Mouse (Mus musculus): ENCODE data around the gene Set. TPM values are rescaled to one million over a fixed set of nuclear protein-coding genes. Genes with fewer than 3 reads are reported as not detected.

Set gene
- total and polyA plus RNA-seq, 3 experiments = 250 to 973 (median 580) TPM

DNA sequence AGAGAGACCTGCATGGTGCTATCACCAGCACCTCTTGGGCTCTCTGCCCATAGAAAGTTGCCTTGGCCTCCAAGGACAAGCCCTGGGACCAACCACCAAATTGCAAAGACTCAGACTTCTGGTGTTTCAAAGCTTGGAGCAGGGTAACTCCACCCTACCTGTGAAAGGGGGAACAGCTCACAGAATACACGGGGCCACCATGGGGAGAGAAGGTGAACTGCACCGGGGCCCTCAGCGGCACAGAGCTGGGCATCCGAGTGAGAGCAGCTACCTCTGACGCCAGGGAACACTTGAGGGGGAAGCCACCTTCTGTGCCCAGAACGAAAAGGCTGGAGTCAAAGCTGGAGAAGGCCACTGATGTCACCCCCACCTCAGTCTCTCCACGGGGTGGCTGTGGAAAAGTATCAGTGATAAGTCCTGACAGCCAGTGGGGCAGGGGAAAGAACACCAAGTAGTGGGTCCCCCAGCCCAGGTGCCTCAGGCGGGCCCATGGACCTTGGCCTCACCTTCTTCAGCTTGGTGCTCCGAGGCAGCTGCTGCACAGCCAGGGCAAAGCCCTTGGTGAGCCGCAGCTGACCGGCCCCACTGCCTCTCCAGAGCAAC, 24.8 kb upstream of the Set start:
- Histone ChIP-seq H3K36me3 (ENCODE audit: control insufficient read depth in 1 of 2, insufficient read depth in 2 of 2, low read length in 2 of 2) (peaks cover 0 to 2% of the 10 kb centered on the region in 2 experiments; a peak in 1 of 4 replicates), H3K9ac (ENCODE audit: control insufficient read depth, low read depth, low read length, poor library complexity, severe bottlenecking) (no peak overlapping the region), H3K27me3 (ENCODE audit: control insufficient read depth in 1 of 2, insufficient read depth in 2 of 2, low read length in 2 of 2) (no peaks in the 10 kb centered on the region), H3K4me1 (ENCODE audit: control insufficient read depth in 1 of 2, insufficient read depth in 2 of 2, low read length in 2 of 2) (no peaks in the 10 kb centered on the region), H3K4me3 (ENCODE audit: control insufficient read depth in 1 of 2, insufficient read depth in 1 of 2, low read depth in 2 of 2, low read length in 2 of 2) (no peak overlapping the region), H3K79me2 (ENCODE audit: control insufficient read depth, insufficient read depth, low read length, poor library complexity) (no peaks in the 10 kb centered on the region), H3K27ac (ENCODE audit: control insufficient read depth, low read depth, low read length) (no peak overlapping the region), H3K9me3 (replicated peaks; ENCODE audit: insufficient read depth, low read length) (no peaks in the 10 kb centered on the region)
- TF ChIP-seq CTCF (IDR thresholded peaks at IDR 0.05 in 2 of 3, conservative IDR thresholded peaks at IDR 0.05 in 1 of 3; ENCODE audit: control insufficient read depth in 1 of 3, insufficient read depth in 1 of 3, low read depth in 2 of 3, low read length in 3 of 3, poor library complexity in 1 of 3, severe bottlenecking in 1 of 3) (peak; percentile 12 to 41 (median 33); a peak in 3 of 6 replicates), MYB (IDR thresholded peaks at IDR 0.05; ENCODE audit: low read depth, low read length) (no peak), ZMIZ1 (IDR thresholded peaks at IDR 0.05; ENCODE audit: low read depth, low read length) (no peak), SMC3 (IDR thresholded peaks at IDR 0.05; ENCODE audit: low read depth, low read length) (peak; percentile 30)
- DNase-seq (ENCODE audit: low read depth, low spot score) = peak; percentile 33

DNA sequence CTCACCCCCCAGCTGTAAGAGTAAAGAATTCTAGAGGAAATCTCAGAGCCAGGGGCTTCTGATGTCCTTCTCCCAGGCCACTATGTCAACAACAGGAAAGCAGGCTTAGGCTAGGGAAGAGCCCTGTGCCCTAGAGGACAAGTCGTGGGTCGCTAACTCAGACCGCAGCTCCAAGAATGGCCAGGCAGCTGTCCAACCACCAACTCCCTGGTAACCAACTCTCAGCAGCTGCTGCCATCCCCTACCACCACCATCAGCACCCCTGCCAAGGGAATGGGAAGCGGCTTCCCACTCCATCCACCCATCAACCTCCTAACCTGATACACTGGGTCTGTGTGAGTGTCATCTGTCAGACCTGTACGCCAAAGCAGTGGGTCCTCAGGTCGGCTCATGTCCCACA, 24.2 kb upstream of the Set start:
- Histone ChIP-seq H3K36me3 (ENCODE audit: control insufficient read depth in 1 of 2, insufficient read depth in 2 of 2, low read length in 2 of 2) (peaks cover 0 to 2% of the 10 kb centered on the region in 2 experiments; a peak in 1 of 4 replicates), H3K79me2 (ENCODE audit: control insufficient read depth, insufficient read depth, low read length, poor library complexity) (no peaks in the 10 kb centered on the region), H3K4me3 (ENCODE audit: control insufficient read depth in 1 of 2, insufficient read depth in 1 of 2, low read depth in 2 of 2, low read length in 2 of 2) (no peak overlapping the region), H3K9me3 (replicated peaks; ENCODE audit: insufficient read depth, low read length) (no peaks in the 10 kb centered on the region), H3K9ac (ENCODE audit: control insufficient read depth, low read depth, low read length, poor library complexity, severe bottlenecking) (no peak overlapping the region), H3K4me1 (ENCODE audit: control insufficient read depth in 1 of 2, insufficient read depth in 2 of 2, low read length in 2 of 2) (no peaks in the 10 kb centered on the region), H3K27ac (ENCODE audit: control insufficient read depth, low read depth, low read length) (no peak overlapping the region), H3K27me3 (ENCODE audit: control insufficient read depth in 1 of 2, insufficient read depth in 2 of 2, low read length in 2 of 2) (no peaks in the 10 kb centered on the region)
- DNase-seq (ENCODE audit: low read depth, low spot score) = no peak
- TF ChIP-seq HCFC1 (IDR thresholded peaks at IDR 0.05; ENCODE audit: low read depth, low read length) (no peak), E2F4 (IDR thresholded peaks at IDR 0.05; ENCODE audit: borderline replicate concordance, low read depth, low read length) (no peak), ELF1 (IDR thresholded peaks at IDR 0.05; ENCODE audit: low read depth, low read length) (no peak), NELFE (IDR thresholded peaks at IDR 0.05; ENCODE audit: low read depth, low read length) (no peak), KAT2A (conservative IDR thresholded peaks at IDR 0.05; ENCODE audit: low read depth, low read length) (no peak), TAL1 (IDR thresholded peaks at IDR 0.05; ENCODE audit: low read length) (no peak)

DNA sequence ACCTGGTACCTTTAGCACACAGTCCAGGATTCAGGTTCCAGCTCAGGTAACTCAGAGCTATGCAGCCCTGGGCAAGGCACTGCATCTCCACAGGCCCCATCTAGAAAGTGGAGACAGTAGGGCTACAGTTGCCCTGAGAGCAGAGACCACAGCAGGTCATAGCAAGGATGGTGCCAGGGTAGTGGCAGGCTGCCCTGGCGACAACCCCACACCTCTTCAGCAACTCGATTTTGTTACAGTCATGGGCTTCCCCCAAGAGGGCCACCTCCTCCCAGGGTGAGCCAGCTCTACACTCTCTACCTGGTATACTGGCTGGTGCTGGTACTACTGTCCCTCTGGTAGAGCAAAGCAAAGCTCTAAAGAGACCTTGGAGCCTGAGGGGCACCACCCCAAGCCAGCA, 19.4 kb upstream of the Set start:
- no peaks in the 10 kb centered on the region; a peak in 2 of 4 replicates for H3K36me3 ChIP-seq (ENCODE audit: control insufficient read depth in 1 of 2, insufficient read depth in 2 of 2, low read length in 2 of 2)
- H3K9me3 ChIP-seq (replicated peaks; ENCODE audit: insufficient read depth, low read length) = no peaks in the 10 kb centered on the region
- no peak overlapping the region for H3K4me3 ChIP-seq (ENCODE audit: control insufficient read depth in 1 of 2, insufficient read depth in 1 of 2, low read depth in 2 of 2, low read length in 2 of 2)
- TF ChIP-seq SIN3A (IDR thresholded peaks at IDR 0.05; ENCODE audit: low read length) (no peak), EP300 (IDR thresholded peaks at IDR 0.05; ENCODE audit: low read depth in 1 of 2, low read length in 2 of 2) (no peak), USF1 (IDR thresholded peaks at IDR 0.05; ENCODE audit: low read depth, low read length) (no peak), E2F4 (IDR thresholded peaks at IDR 0.05; ENCODE audit: borderline replicate concordance, low read depth, low read length) (no peak), NRF1 (IDR thresholded peaks at IDR 0.05; ENCODE audit: insufficient read depth, low read depth, low read length, poor library complexity, severe bottlenecking) (no peak), RAD21 (IDR thresholded peaks at IDR 0.05; ENCODE audit: low read depth, low read length) (no peak), HCFC1 (IDR thresholded peaks at IDR 0.05; ENCODE audit: low read depth, low read length) (no peak), MEF2A (IDR thresholded peaks at IDR 0.05; ENCODE audit: extremely low read depth, insufficient replicate concordance, low read depth, low read length, poor library complexity, severe bottlenecking) (no peak), ZC3H11A (IDR thresholded peaks at IDR 0.05; ENCODE audit: low read depth, low read length) (no peak), NELFE (IDR thresholded peaks at IDR 0.05; ENCODE audit: low read depth, low read length) (no peak), KAT2A (conservative IDR thresholded peaks at IDR 0.05; ENCODE audit: low read depth, low read length) (no peak), JUND (IDR thresholded peaks at IDR 0.05; ENCODE audit: low read depth, low read length) (no peak), ZMIZ1 (IDR thresholded peaks at IDR 0.05; ENCODE audit: low read depth, low read length) (no peak)
- no peak overlapping the region for H3K27ac ChIP-seq (ENCODE audit: control insufficient read depth, low read depth, low read length)
- DNase-seq (ENCODE audit: low read depth, low spot score) = no peak
- H3K4me1 ChIP-seq (ENCODE audit: control insufficient read depth in 1 of 2, insufficient read depth in 2 of 2, low read length in 2 of 2) = no peaks in the 10 kb centered on the region
- H3K9ac ChIP-seq (ENCODE audit: control insufficient read depth, low read depth, low read length, poor library complexity, severe bottlenecking) = no peak overlapping the region
- no peaks in the 10 kb centered on the region for H3K27me3 ChIP-seq (ENCODE audit: control insufficient read depth in 1 of 2, insufficient read depth in 2 of 2, low read length in 2 of 2)
- no peaks in the 10 kb centered on the region for H3K79me2 ChIP-seq (ENCODE audit: control insufficient read depth, insufficient read depth, low read length, poor library complexity)
